Mouse (Mus musculus): ENCODE results near the gene Pam.

Gene Pam

GRCm38 (mm10) chr1:98080431-98080830, 15.0 kb downstream of the Pam start:
- DNase-seq (ENCODE audit: low read depth, low spot score), result no peak

GRCm38 (mm10) chr1:98079640-98080039, 15.8 kb downstream of the Pam start:
- DNase-seq (ENCODE audit: low read depth, low spot score), result no peak

DNA sequence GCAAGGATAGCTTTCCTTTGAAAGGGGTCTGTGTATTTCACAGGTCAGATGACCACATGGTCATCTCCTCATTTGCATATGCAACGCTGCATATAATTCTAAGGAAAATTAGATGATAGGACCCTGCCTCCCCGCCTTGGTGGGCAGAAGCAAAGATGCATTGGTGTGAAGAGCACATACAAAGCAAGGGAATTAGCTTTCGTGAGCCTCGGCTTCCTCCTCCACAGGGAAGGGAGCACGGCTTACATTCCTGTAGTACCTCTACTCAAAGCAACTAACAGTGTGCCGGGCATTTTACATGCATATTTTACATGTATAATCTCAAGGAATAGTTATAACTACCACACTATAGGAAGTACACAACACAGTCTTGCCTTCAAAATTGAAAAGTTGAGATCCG, 16.7 kb downstream of the Pam start:
- no peak for DNase-seq (ENCODE audit: low read depth, low spot score)

DNA sequence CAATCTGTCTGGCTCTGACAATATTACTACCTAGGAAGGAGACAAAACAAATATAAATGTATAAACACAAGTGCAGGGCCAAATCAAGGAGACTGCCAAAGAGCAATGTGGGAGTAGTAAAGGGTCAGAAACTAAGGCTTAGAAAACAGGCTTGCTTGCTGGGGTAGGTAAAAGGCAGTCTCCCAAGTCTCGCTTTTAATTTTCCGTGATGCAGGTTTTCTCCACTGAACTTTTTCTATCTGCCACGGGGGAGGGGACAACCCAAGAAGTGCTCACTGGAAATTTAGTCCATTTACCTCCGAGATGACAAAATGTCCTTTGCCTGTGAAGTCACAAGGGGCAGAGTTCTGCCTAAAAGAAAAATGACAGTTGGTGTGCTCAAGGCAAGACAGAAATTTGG, 21.6 kb downstream of the Pam start:
- no peak for DNase-seq (ENCODE audit: low read depth, low spot score)

GRCm38 (mm10) chr1:98073127-98073526, 22.3 kb downstream of the Pam start:
- DNase-seq (ENCODE audit: low read depth, low spot score), result no peak

- no peak for DNase-seq (ENCODE audit: low read depth, low spot score)
Observed at GRCm38 (mm10) chr1:98072045-98072444, 23.4 kb downstream of the Pam start.

- DNase-seq (ENCODE audit: low read depth, low spot score), result no peak
Observed at GRCm38 (mm10) chr1:98071436-98071835, 24.0 kb downstream of the Pam start.

DNA sequence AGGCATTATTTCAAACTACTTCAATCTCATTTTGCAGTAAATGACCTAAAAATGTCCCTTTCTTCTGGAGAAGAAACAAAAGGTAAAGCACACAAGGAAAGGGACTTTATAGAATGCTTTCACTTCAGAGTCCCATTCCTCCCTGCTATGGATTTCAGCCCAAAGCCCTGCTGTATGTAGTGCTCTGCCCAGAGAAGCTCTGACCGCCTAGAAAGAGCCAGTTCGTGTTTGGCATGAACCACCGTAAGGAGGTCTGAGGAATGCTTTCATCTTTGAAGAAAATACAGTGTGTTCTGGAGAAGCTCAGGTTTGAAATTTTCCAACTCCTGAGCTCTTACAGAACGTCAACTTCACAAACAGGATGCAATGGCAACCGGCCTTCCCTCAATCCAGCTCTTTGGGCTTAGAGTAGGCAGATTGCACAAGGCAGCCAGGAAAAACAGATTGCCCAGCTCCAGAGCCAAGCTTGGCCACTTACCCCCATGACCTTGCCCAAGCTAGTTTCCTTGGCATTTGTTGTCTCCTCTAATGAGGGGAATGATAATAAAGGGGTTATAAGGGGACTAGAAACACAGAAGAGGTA, 24.6 kb downstream of the Pam start:
- DNase-seq (ENCODE audit: low read depth, low spot score), result no peak

DNA sequence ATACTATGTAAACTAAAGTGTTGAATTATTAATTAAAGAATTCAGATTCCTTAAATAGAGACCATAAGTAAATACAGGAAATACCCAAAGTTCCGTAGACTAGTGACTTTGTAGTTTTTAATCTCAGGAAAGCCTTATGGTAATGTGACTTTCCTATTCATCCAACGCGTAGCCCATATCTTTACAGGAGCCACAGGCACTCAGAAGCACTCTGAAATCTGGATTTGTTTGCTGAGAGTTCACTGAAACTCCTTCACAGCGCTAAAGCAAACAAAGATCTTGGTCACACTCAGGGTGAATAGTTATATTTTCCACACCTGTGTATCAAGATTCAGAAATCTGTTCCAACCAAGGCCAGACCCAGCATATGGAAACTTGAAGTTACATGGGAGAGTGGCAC, 27.3 kb downstream of the Pam start:
- no peak for DNase-seq (ENCODE audit: low read depth, low spot score)

- no peak for DNase-seq (ENCODE audit: low read depth, low spot score)
Observed at GRCm38 (mm10) chr1:98062074-98062473, 33.4 kb downstream of the Pam start.

DNA sequence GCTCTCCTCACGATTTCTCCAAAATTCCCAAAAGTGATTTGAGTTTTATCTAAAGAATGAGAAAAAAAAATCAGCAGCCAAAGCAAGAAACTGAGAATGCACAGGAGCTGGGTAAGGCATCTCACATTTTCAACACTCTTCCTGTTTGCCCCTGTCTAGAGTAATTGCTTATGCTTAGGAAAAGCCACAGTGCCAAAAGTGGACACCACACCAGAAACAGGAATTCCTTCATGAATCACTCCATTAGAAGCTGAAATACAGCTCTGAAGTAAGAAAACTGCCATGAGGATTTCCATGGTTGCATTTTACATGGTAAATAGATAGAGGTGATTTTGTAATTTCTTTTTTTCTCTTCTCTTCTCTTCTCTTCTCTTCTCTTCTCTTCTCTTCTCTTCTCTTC, 36.0 kb downstream of the Pam start:
- no peak for DNase-seq (ENCODE audit: low read depth, low spot score)

- DNase-seq (ENCODE audit: low read depth, low spot score), result no peak
Observed at GRCm38 (mm10) chr1:98056996-98057945, 38.2 kb downstream of the Pam start.

- no peak for DNase-seq (ENCODE audit: low read depth, low spot score)
Observed at GRCm38 (mm10) chr1:98056277-98056676, 39.2 kb downstream of the Pam start.

DNA sequence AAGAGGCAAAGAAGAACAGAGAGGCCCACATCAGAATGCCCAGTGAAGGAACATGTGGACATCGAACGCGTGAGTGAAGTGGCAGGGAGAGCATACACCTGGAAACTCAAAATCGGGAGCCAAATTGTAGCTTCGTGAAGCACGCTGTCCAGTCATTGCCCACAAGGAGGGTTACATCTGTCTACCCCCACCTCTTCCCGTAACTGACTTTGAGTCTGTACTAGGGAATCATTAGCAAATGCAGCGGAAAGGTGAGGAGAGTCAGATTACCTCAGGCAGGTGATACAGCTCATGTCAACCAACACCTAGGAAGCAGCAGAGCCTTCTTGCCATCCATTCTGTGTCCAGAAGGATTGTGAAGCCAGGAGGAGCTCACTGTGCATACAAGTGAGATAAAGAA, 39.9 kb downstream of the Pam start:
- DNase-seq (ENCODE audit: low read depth, low spot score), result no peak

DNA sequence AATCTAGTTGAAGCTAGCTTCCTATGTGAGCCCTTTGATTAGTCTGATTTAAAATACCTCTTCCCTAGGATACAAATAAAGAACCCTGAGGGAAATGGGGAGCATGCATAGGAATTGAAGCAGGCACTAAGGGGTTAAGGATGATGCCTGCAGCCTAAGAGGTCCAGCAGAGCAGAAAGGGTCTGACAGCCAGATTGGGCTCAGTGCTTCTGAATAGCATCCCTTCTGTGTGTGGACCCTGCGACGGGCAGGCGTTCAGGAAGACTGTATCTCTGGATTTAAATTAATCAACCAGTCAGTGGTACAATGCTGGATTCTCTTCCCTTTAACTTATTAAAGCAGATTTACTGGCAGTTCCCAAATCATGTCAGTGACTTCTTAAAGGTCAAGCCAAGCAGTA, 41.5 kb downstream of the Pam start:
- no peak for DNase-seq (ENCODE audit: low read depth, low spot score)

- DNase-seq (ENCODE audit: low read depth, low spot score), result no peak
Observed at GRCm38 (mm10) chr1:98053447-98053846, 42.0 kb downstream of the Pam start.

DNA sequence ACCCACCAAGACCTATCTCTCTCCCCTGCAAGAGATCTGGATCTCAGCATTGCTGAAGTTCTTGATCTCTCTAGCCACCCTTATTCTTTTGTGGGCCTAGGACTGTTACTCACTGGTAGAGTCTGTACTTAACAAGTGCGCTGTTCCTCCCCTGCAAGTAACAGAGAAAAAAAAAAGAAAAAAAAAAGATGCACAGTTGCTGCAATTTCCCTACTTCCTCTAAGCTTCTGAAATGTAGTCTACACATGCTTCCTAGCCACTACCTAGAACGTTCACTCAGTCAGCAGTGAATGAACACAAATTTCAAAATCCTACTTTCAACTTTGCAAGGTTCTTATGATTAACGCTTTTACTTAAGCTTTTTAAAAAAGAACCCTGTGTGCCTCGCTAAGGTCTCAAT, 42.7 kb downstream of the Pam start:
- DNase-seq (ENCODE audit: low read depth, low spot score), result no peak

GRCm38 (mm10) chr1:98051039-98051438, 44.4 kb downstream of the Pam start:
- no peak for DNase-seq (ENCODE audit: low read depth, low spot score)

DNA sequence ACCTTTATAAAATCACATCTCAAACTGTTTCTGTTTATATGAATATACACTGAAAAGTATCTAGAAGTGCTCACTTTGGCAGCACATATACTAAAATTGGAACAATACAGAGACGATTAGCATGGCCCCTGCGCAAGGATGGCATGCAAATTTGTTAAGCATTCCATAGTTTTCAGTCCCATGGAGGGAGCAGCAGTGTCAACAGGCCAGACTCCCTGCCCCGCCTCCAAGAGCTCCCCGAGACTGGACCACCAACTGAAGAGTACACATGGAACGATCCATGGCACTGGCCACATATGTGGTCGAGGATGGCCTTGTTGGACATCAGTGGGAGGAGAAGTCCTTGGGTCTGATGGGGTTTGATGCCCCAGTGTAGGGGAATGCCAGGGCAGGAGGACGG, 45.7 kb downstream of the Pam start:
- no peak for DNase-seq (ENCODE audit: low read depth, low spot score)

GRCm38 (mm10) chr1:98048218-98048801, 47.1 kb downstream of the Pam start:
- DNase-seq (ENCODE audit: low read depth, low spot score), result no peak

DNA sequence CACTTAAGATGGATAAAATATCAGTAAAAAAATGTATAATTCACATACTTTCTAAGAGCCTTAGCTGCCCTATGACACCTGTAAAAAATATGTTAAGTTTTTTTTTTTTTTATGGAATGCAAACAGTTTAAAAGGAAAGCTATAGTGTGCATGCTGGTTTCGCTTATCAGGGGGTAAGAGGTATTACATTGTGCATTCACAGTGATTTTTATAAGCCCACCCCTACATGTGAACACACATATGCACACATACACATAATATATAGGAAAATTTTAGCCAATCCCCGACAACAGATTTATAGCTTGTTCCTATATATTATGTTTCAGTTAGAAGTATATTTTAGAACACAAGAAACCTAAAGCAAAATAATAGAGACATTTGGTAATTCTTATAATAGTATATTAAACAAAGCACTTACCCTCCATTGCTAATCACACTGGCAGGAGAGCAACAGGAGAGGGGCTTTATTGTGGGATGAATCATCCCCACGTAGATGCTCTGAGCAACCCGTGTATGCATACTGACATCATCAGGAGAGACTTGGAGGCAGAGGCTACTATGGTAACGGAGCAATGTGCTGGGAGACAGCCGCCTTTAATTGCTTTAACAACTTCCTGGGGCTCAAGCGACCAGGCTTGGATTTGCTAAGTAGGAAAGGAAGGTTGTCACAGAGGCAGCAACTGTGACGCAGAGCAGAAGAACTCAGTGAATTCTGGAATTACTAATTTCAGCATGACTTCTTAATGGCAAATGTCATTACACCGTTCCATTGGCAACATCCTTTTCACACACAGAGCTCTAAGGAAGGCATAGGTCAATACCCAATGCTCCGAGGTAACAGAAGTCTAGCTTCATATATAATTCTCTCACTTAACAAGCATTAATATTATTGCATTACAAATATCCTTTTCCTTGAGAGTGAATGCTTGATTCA, 47.9 kb downstream of the Pam start:
- no peak for DNase-seq (ENCODE audit: low read depth, low spot score)

- no peak for DNase-seq (ENCODE audit: low read depth, low spot score)
Observed at GRCm38 (mm10) chr1:98042425-98042824, 53.0 kb downstream of the Pam start.
